Mouse (Mus musculus) cortical plate, adult 2 months (tissue): ENCODE results near the gene Slc37a4.

Experiments
- CTCF ChIP-seq: fragments of 200-500 bp; IDR thresholded peaks from 2 replicates; pipeline ENCODE4 v1.5.1; 2011; ENCODE audit warnings: mild to moderate bottlenecking, control low read depth, low read length; ENCODE audit not compliant: insufficient read depth; ENCODE audit errors: extremely low read depth
- POLR2A ChIP-seq: fragments of 200-500 bp; IDR thresholded peaks from 2 replicates; pipeline ENCODE4 v1.6.1; 2011; ENCODE audit warnings: mild to moderate bottlenecking, low read length, control low read depth; ENCODE audit not compliant: insufficient read depth; ENCODE audit errors: extremely low read depth

GRCm38 (mm10) chr9:44378153-44378730 is 18.4 kb upstream of the Slc37a4 start:
- TF ChIP-seq CTCF: no peak
- TF ChIP-seq POLR2A: no peak
